Mouse (Mus musculus) layer of hippocampus, adult 2 months (tissue): ENCODE data around the gene Wnt3a. TPM values are rescaled to one million over a fixed set of nuclear protein-coding genes. Genes with fewer than 3 reads are reported as not detected.
"Not testable (repeated sequence)": the region's sequence is repeated elsewhere in the genome, so short reads cannot be mapped to it uniquely, and the experiment has no call there.

Experiments used
- DNase-seq, 2 experiments: peaks; one replicate each; pipeline ENCODE4 v3.0.0; 2022; ENCODE audit warnings: low spot score in 2 of 2
- H3K27ac ChIP-seq: fragments of 200-600 bp; 2 replicates; pipeline ENCODE4 v1.8.1; 2022
- H3K4me3 ChIP-seq: fragments of 200-600 bp; 2 replicates; pipeline ENCODE4 v1.8.1; 2022; ENCODE audit warnings: mild to moderate bottlenecking
- CTCF ChIP-seq: fragments of 200-600 bp; conservative IDR thresholded peaks from 2 replicates; pipeline ENCODE4 v1.8.1; 2022; ENCODE audit warnings: antibody characterized with exemption, mild to moderate bottlenecking, moderate library complexity
- total RNA-seq, 2 experiments: library from RNA; stranded (reverse); gene quantifications; 2 replicates each; pipeline ENCODE4 v1.2.3; 2021

Gene Wnt3a
- total RNA-seq, 2 experiments from 2014 or later: 0.13 TPM; not detected in 1

- no peak for DNase-seq
- Histone ChIP-seq H3K4me3 (no peak overlapping the region), H3K27ac (peak overlapping the region; percentile 54)
- TF ChIP-seq CTCF: no peak
Observed at GRCm38 (mm10) chr11:59305008-59305820, 14.7 kb upstream of the Wnt3a start.

GRCm38 (mm10) chr11:59302700-59303569 is 12.4 kb upstream of the Wnt3a start:
- peak; percentile 74 to 85 for DNase-seq
- TF ChIP-seq CTCF: peak; percentile 78
- no peak overlapping the region for H3K4me3 ChIP-seq
- no peak overlapping the region for H3K27ac ChIP-seq

- not testable (repeated sequence) for DNase-seq, H3K4me3 ChIP-seq, H3K27ac ChIP-seq
Observed at GRCm38 (mm10) chr11:59301053-59301452, 10.5 kb upstream of the Wnt3a start.

GRCm38 (mm10) chr11:59300185-59300584 is 9.6 kb upstream of the Wnt3a start:
- TF ChIP-seq CTCF: peak; percentile 81
- Histone ChIP-seq H3K4me3 (no peak overlapping the region), H3K27ac (no peak overlapping the region)
- no peak for DNase-seq

GRCm38 (mm10) chr11:59297941-59298340 is 7.4 kb upstream of the Wnt3a start:
- Histone ChIP-seq H3K27ac (no peak overlapping the region), H3K4me3 (no peak overlapping the region)
- peak; percentile 96 for TF ChIP-seq CTCF
- DNase-seq: peak; percentile 54 to 79

- Histone ChIP-seq H3K27ac (no peak overlapping the region), H3K4me3 (no peak overlapping the region)
- TF ChIP-seq CTCF: peak; percentile 78
- no peak for DNase-seq
Observed at GRCm38 (mm10) chr11:59293616-59294015, 3.1 kb upstream of the Wnt3a start.

GRCm38 (mm10) chr11:59289706-59290105 is 846 bp downstream of the Wnt3a start:
- H3K27ac ChIP-seq: no peak overlapping the region
- no peak for TF ChIP-seq CTCF
- no peak for DNase-seq
- no peak overlapping the region for H3K4me3 ChIP-seq

- no peak overlapping the region for H3K4me3 ChIP-seq
- DNase-seq: no peak
- TF ChIP-seq CTCF: no peak
- no peak overlapping the region for H3K27ac ChIP-seq
Observed at GRCm38 (mm10) chr11:59284146-59284545, 6.4 kb downstream of the Wnt3a start.

- TF ChIP-seq CTCF: no peak
- Histone ChIP-seq H3K27ac (no peak overlapping the region), H3K4me3 (no peak overlapping the region)
- DNase-seq: no peak
Observed at GRCm38 (mm10) chr11:59282933-59283332, 7.6 kb downstream of the Wnt3a start.

- Histone ChIP-seq H3K4me3 (no peak overlapping the region), H3K27ac (no peak overlapping the region)
- no peak for DNase-seq
- no peak for TF ChIP-seq CTCF
Observed at GRCm38 (mm10) chr11:59282111-59282510, 8.4 kb downstream of the Wnt3a start.

- no peak overlapping the region for H3K27ac ChIP-seq
- no peak overlapping the region for H3K4me3 ChIP-seq
- no peak for TF ChIP-seq CTCF
- DNase-seq: no peak
Observed at GRCm38 (mm10) chr11:59278047-59278446, 12.5 kb downstream of the Wnt3a start.

GRCm38 (mm10) chr11:59276877-59277276 is 13.7 kb downstream of the Wnt3a start:
- DNase-seq: no peak
- no peak overlapping the region for H3K4me3 ChIP-seq

GRCm38 (mm10) chr11:59274184-59274583 is 16.4 kb downstream of the Wnt3a start:
- TF ChIP-seq CTCF: no peak
- H3K27ac ChIP-seq: no peak overlapping the region
- no peak for DNase-seq
- H3K4me3 ChIP-seq: no peak overlapping the region

More at GRCm38 (mm10) chr11:59276877-59277276, 13.7 kb downstream of the Wnt3a start:
- no peak overlapping the region for H3K27ac ChIP-seq
- no peak for TF ChIP-seq CTCF
